22 mouse cellular contexts compared by ENCODE assay signal in genomic region chr11:76326672-76327071, GRCm38 (mm10).
DNase-seq lines count a peak whose midpoint lies in the region; ATAC-seq and TF ChIP-seq lines count a peak whose summit lies in the region.
"Had no signal": no experiment of that assay in that cellular context is flagged by ENCODE, and none has a peak within 500 bp of the region (broad histone marks: within the 10 kb centered on the region; RNA-seq: fewer than 3 reads in every experiment).

No protein-coding gene starts in this region.

- no peak overlapping the region for H3K4me3 ChIP-seq in heart, embryonic 10.5 days
- no peak overlapping the region for H3K4me3 ChIP-seq in stomach, postnatal 0 days (ENCODE audit: low read depth, low read length)
- H3K4me3 ChIP-seq: embryonic facial prominence, embryonic 13.5 days; hindbrain, embryonic 13.5 days; kidney, embryonic 15.5 days; limb, embryonic 13.5 days; liver, embryonic 15.5 days; megakaryocyte, embryonic 14.5 days had no signal

- TF ChIP-seq EP300 in stomach, postnatal 0 days (optimal IDR thresholded peaks at IDR 0.05) = no peak

- H3K9me3 ChIP-seq in heart, embryonic 10.5 days = no peaks in the 10 kb centered on the region
- H3K9me3 ChIP-seq in stomach, postnatal 0 days (ENCODE audit: control insufficient read depth, low read length) = no peaks in the 10 kb centered on the region
- H3K9me3 ChIP-seq: embryonic facial prominence, embryonic 13.5 days; hindbrain, embryonic 13.5 days; kidney, embryonic 15.5 days; limb, embryonic 13.5 days; liver, embryonic 15.5 days; megakaryocyte, embryonic 14.5 days had no signal

- DNase-seq in heart, adult 18-20 months = peak; percentile 46 to 84
- DNase-seq in heart, embryonic 10.5 days (ENCODE audit: low spot score) = no peak
- DNase-seq in lung, postnatal 36 days = peak; percentile 22
- DNase-seq in lung, postnatal 4 days = no peak
- DNase-seq in large intestine, adult 2 months (ENCODE audit: low read depth, low spot score) = peak; percentile 10
- peak; percentile 63 for DNase-seq in stomach, postnatal 0 days (ENCODE audit: low spot score)
- no peak for DNase-seq in Muller cell, postnatal 12 days (ENCODE audit: inconsistent ontology term)
- DNase-seq: adrenal gland, adult 8-10 months; cerebellum, adult 9-11 months; gastrocnemius, postnatal 36 days; kidney, postnatal 4 days; right cerebral cortex, postnatal 4 days; thymus, postnatal 14 days had no signal

- H3K27me3 ChIP-seq in heart, embryonic 10.5 days (ENCODE audit: insufficient read depth, poor library complexity, severe bottlenecking) = no peaks in the 10 kb centered on the region
- H3K27me3 ChIP-seq in stomach, postnatal 0 days (ENCODE audit: control insufficient read depth, insufficient read depth, low read length) = no peaks in the 10 kb centered on the region
- H3K27me3 ChIP-seq: embryonic facial prominence, embryonic 13.5 days; hindbrain, embryonic 13.5 days; kidney, embryonic 15.5 days; liver, embryonic 15.5 days; Patski had no signal

- no peaks in the 10 kb centered on the region for H3K36me3 ChIP-seq in heart, embryonic 10.5 days
- H3K36me3 ChIP-seq in stomach, postnatal 0 days (ENCODE audit: control insufficient read depth, insufficient read depth, low read length) = no peaks in the 10 kb centered on the region
- H3K36me3 ChIP-seq: embryonic facial prominence, embryonic 13.5 days; hindbrain, embryonic 13.5 days; kidney, embryonic 15.5 days; limb, embryonic 13.5 days; liver, embryonic 15.5 days had no signal

- ATAC-seq in stomach, postnatal 0 days (ENCODE audit: low FRiP score, low TSS enrichment) = peak; percentile 38
- ATAC-seq: lung, postnatal 0 days; midbrain, embryonic 16.5 days; Patski had no signal

- 89% methylated on average over 6 of the region's 6 CpGs for WGBS in heart, embryonic 10.5 days
- 27% methylated on average over 6 of the region's 6 CpGs for WGBS in large intestine, adult 2 months
- WGBS in stomach, postnatal 0 days = 54% methylated on average over 6 of the region's 6 CpGs

- H3K9ac ChIP-seq in stomach, postnatal 0 days (ENCODE audit: low read length) = no peak overlapping the region; the same call in 1 of the 2 replicates
- H3K9ac ChIP-seq: embryonic facial prominence, embryonic 13.5 days; hindbrain, embryonic 13.5 days; kidney, embryonic 15.5 days; limb, embryonic 13.5 days; liver, embryonic 15.5 days had no signal

- no peak for TF ChIP-seq CTCF in stomach, postnatal 0 days (IDR thresholded peaks at IDR 0.05; ENCODE audit: low read depth)

- H3K4me1 ChIP-seq in heart, embryonic 10.5 days = peaks cover 82% of the 10 kb centered on the region
- peaks cover 23% of the 10 kb centered on the region for H3K4me1 ChIP-seq in stomach, postnatal 0 days (replicated peaks; ENCODE audit: control insufficient read depth, insufficient read depth)
- H3K4me1 ChIP-seq: liver, embryonic 15.5 days had no signal

- no peak overlapping the region; the same call in 1 of the 2 replicates for H3K4me2 ChIP-seq in stomach, postnatal 0 days (replicated peaks; ENCODE audit: low read depth)
- H3K4me2 ChIP-seq: embryonic facial prominence, embryonic 13.5 days; hindbrain, embryonic 13.5 days; kidney, embryonic 15.5 days; limb, embryonic 13.5 days; liver, embryonic 15.5 days had no signal

- H3K27ac ChIP-seq in heart, embryonic 10.5 days = no peak overlapping the region
- H3K27ac ChIP-seq in stomach, postnatal 0 days (replicated peaks) = peak overlapping the region; percentile 67
- H3K27ac ChIP-seq: kidney, embryonic 15.5 days; liver, embryonic 15.5 days had no signal

Comparison
In these comparisons a context has a peak if more than half of its experiments do, and no peak if none do; other contexts are left out.
1. DNase-seq: peak in heart, adult 18-20 months (2 of 2), lung, postnatal 36 days (single experiment), large intestine, adult 2 months (single experiment) and stomach, postnatal 0 days (single experiment); none in heart, embryonic 10.5 days (single experiment), lung, postnatal 4 days (0 of 2) and Muller cell, postnatal 12 days (single experiment).